In genomic region chr2:71134836-71135235, GRCm38 (mm10) we compare ENCODE assay signal across 25 mouse cellular contexts. TPM values are rescaled to one million over a fixed set of nuclear protein-coding genes. Genes with fewer than 3 reads are reported as not detected.
A peak's percentile ranks its signal among the peaks of the same experiment; 100 is the strongest.
DNase-seq lines count a peak whose midpoint lies in the region; ATAC-seq and TF ChIP-seq lines count a peak whose summit lies in the region.
"Had no signal": no experiment of that assay in that cellular context is flagged by ENCODE, and none has a peak within 500 bp of the region (broad histone marks: within the 10 kb centered on the region; RNA-seq: fewer than 3 reads in every experiment).

No protein-coding gene starts in this region.

- TF ChIP-seq RAD21 in MEL (IDR thresholded peaks at IDR 0.05; ENCODE audit: low read depth, low read length): no peak

- H3K27ac ChIP-seq in lung, embryonic 15.5 days: peak overlapping the region; percentile 53; the same call in 1 of the 2 replicates
- peak overlapping the region; percentile 85 for H3K27ac ChIP-seq in MEL (ENCODE audit: control insufficient read depth, low read depth, low read length)
- no peak overlapping the region for H3K27ac ChIP-seq in forebrain, embryonic 11.5 days (ENCODE audit: low read depth, low read length)
- no peak overlapping the region for H3K27ac ChIP-seq in heart, embryonic 11.5 days (ENCODE audit: low read depth, low read length)
- H3K27ac ChIP-seq: embryonic facial prominence, embryonic 15.5 days; forebrain, embryonic 13.5 days; heart, adult 2 months; hindbrain, embryonic 10.5 days; hindbrain, embryonic 14.5 days had no signal

- no peaks in the 10 kb centered on the region for H3K36me3 ChIP-seq in lung, embryonic 15.5 days
- H3K36me3 ChIP-seq in MEL (ENCODE audit: control insufficient read depth in 1 of 2, insufficient read depth in 2 of 2, low read length in 2 of 2): peaks cover 0 to 18% of the 10 kb centered on the region in 2 experiments; a peak in 2 of 4 replicates
- no peaks in the 10 kb centered on the region for H3K36me3 ChIP-seq in forebrain, embryonic 11.5 days (ENCODE audit: control insufficient read depth, insufficient read depth, low read length)
- H3K36me3 ChIP-seq in heart, embryonic 11.5 days (ENCODE audit: control insufficient read depth, insufficient read depth, low read length): no peaks in the 10 kb centered on the region
- H3K36me3 ChIP-seq: G1E; heart, embryonic 12.5 days; hindbrain, embryonic 10.5 days had no signal

- peak in 1 of 2 experiments; percentile 55; a peak in 2 of 4 replicates for TF ChIP-seq EP300 in MEL (IDR thresholded peaks at IDR 0.05; ENCODE audit: low read depth in 1 of 2, low read length in 2 of 2)

- TF ChIP-seq POLR2A in lung, adult 2 months (IDR thresholded peaks at IDR 0.05; ENCODE audit: borderline replicate concordance, extremely low read depth, low read depth, low read length): no peak
- TF ChIP-seq POLR2A in MEL (IDR thresholded peaks at IDR 0.05; ENCODE audit: control insufficient read depth in 1 of 2, insufficient read depth in 1 of 2, low read depth in 1 of 2, low read length in 2 of 2, poor library complexity in 1 of 2): no peak

- H3K9ac ChIP-seq in lung, embryonic 15.5 days: no peak overlapping the region
- H3K9ac ChIP-seq in MEL (ENCODE audit: control insufficient read depth, low read depth, low read length, poor library complexity, severe bottlenecking): peak overlapping the region; percentile 64
- no peak overlapping the region for H3K9ac ChIP-seq in forebrain, embryonic 11.5 days (ENCODE audit: low read length)
- no peak overlapping the region for H3K9ac ChIP-seq in heart, embryonic 11.5 days (ENCODE audit: low read depth, low read length)
- H3K9ac ChIP-seq: embryonic facial prominence, embryonic 15.5 days; forebrain, embryonic 13.5 days; forebrain, postnatal 0 days; heart, embryonic 12.5 days; hindbrain, embryonic 14.5 days had no signal

- H3K4me2 ChIP-seq in lung, embryonic 15.5 days: no peak overlapping the region
- no peak overlapping the region for H3K4me2 ChIP-seq in forebrain, embryonic 11.5 days (ENCODE audit: low read depth, low read length, severe bottlenecking)
- no peak overlapping the region for H3K4me2 ChIP-seq in heart, embryonic 11.5 days
- H3K4me2 ChIP-seq: embryonic facial prominence, embryonic 15.5 days; forebrain, embryonic 13.5 days; heart, embryonic 12.5 days; hindbrain, embryonic 14.5 days had no signal

- H3K4me3 ChIP-seq in lung, embryonic 15.5 days: no peak overlapping the region
- no peak overlapping the region for H3K4me3 ChIP-seq in lung, adult 2 months (replicated peaks; ENCODE audit: extremely low read depth, low read depth, low read length)
- peak overlapping the region; percentile 35 to 49 for H3K4me3 ChIP-seq in MEL (ENCODE audit: control insufficient read depth in 1 of 2, insufficient read depth in 1 of 2, low read depth in 2 of 2, low read length in 2 of 2)
- H3K4me3 ChIP-seq in forebrain, embryonic 11.5 days (ENCODE audit: low read depth, low read length): no peak overlapping the region
- no peak overlapping the region for H3K4me3 ChIP-seq in heart, embryonic 11.5 days (ENCODE audit: low read depth, low read length)
- H3K4me3 ChIP-seq: embryonic facial prominence, embryonic 15.5 days; forebrain, embryonic 13.5 days; heart, adult 2 months; heart, embryonic 12.5 days; hindbrain, embryonic 10.5 days had no signal

- WGBS in lung, embryonic 15.5 days: 66% methylated on average over 5 of the region's 5 CpGs
- 66% methylated on average over 5 of the region's 5 CpGs for WGBS in lung, adult 2 months
- 72% methylated on average over 5 of the region's 5 CpGs for WGBS in forebrain, embryonic 11.5 days
- WGBS in heart, embryonic 11.5 days (ENCODE audit: insufficient replicate concordance): 67% methylated on average over 5 of the region's 5 CpGs

- H3K27me3 ChIP-seq in lung, embryonic 15.5 days: no peaks in the 10 kb centered on the region
- no peaks in the 10 kb centered on the region for H3K27me3 ChIP-seq in MEL (ENCODE audit: control insufficient read depth in 1 of 2, insufficient read depth in 2 of 2, low read length in 2 of 2)
- H3K27me3 ChIP-seq in forebrain, embryonic 11.5 days (ENCODE audit: control insufficient read depth, insufficient read depth, low read length): no peaks in the 10 kb centered on the region
- no peaks in the 10 kb centered on the region for H3K27me3 ChIP-seq in heart, embryonic 11.5 days (ENCODE audit: control insufficient read depth, insufficient read depth, low read length)
- H3K27me3 ChIP-seq: embryonic facial prominence, embryonic 15.5 days; forebrain, embryonic 13.5 days; Patski had no signal

- no peaks in the 10 kb centered on the region for H3K9me3 ChIP-seq in lung, embryonic 15.5 days
- no peaks in the 10 kb centered on the region for H3K9me3 ChIP-seq in MEL (replicated peaks; ENCODE audit: insufficient read depth, low read length)
- no peaks in the 10 kb centered on the region for H3K9me3 ChIP-seq in forebrain, embryonic 11.5 days (ENCODE audit: control insufficient read depth, low read length)
- H3K9me3 ChIP-seq in heart, embryonic 11.5 days (replicated peaks; ENCODE audit: control insufficient read depth, low read length): no peaks in the 10 kb centered on the region
- H3K9me3 ChIP-seq: embryonic facial prominence, embryonic 15.5 days; forebrain, embryonic 13.5 days; G1E had no signal

- ATAC-seq in lung, embryonic 15.5 days (ENCODE audit: borderline replicate concordance, extremely low read depth, low FRiP score, low TSS enrichment): no peak
- no peak for ATAC-seq in forebrain, embryonic 11.5 days (replicated peaks; ENCODE audit: low FRiP score)
- ATAC-seq in heart, embryonic 11.5 days (replicated peaks; ENCODE audit: insufficient number of reproducible peaks, low FRiP score, low TSS enrichment): no peak
- ATAC-seq: activated CD4-positive, CD25-positive, alpha-beta regulatory T cell, adult 4 months; CD4-positive, CD25-positive, alpha-beta regulatory T cell, adult 4 months; forebrain, embryonic 13.5 days; forebrain, postnatal 0 days; Patski had no signal

- DNase-seq in lung, adult 2 months: no peak
- DNase-seq in 416B (ENCODE audit: low read depth) (peak; percentile 20), MEL (ENCODE audit: low read depth, low spot score) (peak; percentile 81)
- peak; percentile 55 for DNase-seq in c-Kit-positive CD71-positive TER-119-positive erythroid progenitor cells, embryonic 14.5 days (ENCODE audit: low spot score)
- DNase-seq in forebrain, embryonic 11.5 days (ENCODE audit: low spot score): no peak
- DNase-seq: adrenal gland, postnatal 14 days; B cell, adult 2 months; cerebellum, adult 11 months; cerebellum, adult 8-10 months; cerebellum, postnatal 14 days; embryo, embryonic 11 days; forebrain, postnatal 0 days; gastrocnemius, postnatal 14 days; heart, adult 2 months had no signal

- H3K4me1 ChIP-seq in lung, embryonic 15.5 days: no peaks in the 10 kb centered on the region; the same call in 1 of the 2 replicates
- no peaks in the 10 kb centered on the region; the same call in 1 of the 2 replicates for H3K4me1 ChIP-seq in lung, adult 2 months (ENCODE audit: control insufficient read depth, insufficient read depth, low read length)
- H3K4me1 ChIP-seq in MEL (ENCODE audit: control insufficient read depth in 1 of 2, insufficient read depth in 2 of 2, low read length in 2 of 2): peaks cover 14 to 15% of the 10 kb centered on the region in 2 experiments
- no peaks in the 10 kb centered on the region for H3K4me1 ChIP-seq in forebrain, embryonic 11.5 days (replicated peaks; ENCODE audit: control insufficient read depth, insufficient read depth, low read length)
- H3K4me1 ChIP-seq in heart, embryonic 11.5 days (ENCODE audit: control insufficient read depth, insufficient read depth, low read length): no peaks in the 10 kb centered on the region
- H3K4me1 ChIP-seq: embryonic facial prominence, embryonic 15.5 days; forebrain, embryonic 13.5 days; hindbrain, embryonic 10.5 days had no signal

- H3K79me2 ChIP-seq in MEL (ENCODE audit: control insufficient read depth, insufficient read depth, low read length, poor library complexity): no peaks in the 10 kb centered on the region

- no peak for TF ChIP-seq CTCF in lung, adult 2 months (IDR thresholded peaks at IDR 0.05; ENCODE audit: insufficient read depth, low read length)
- TF ChIP-seq CTCF in MEL (IDR thresholded peaks at IDR 0.05 in 2 of 3, conservative IDR thresholded peaks at IDR 0.05 in 1 of 3; ENCODE audit: control insufficient read depth in 1 of 3, insufficient read depth in 1 of 3, low read depth in 2 of 3, low read length in 3 of 3, poor library complexity in 1 of 3, severe bottlenecking in 1 of 3): no peak

TF ChIP-seq in MEL, 35 proteins besides CTCF, POLR2A, EP300 and RAD21 (continues in another document):
- TF ChIP-seq SMC3 (IDR thresholded peaks at IDR 0.05; ENCODE audit: low read depth, low read length) (no peak), ELF1 (IDR thresholded peaks at IDR 0.05; ENCODE audit: low read depth, low read length) (peak; percentile 47; the same call in 1 of the 2 replicates), GATA1 (IDR thresholded peaks at IDR 0.05; ENCODE audit: low read depth, low read length) (peak; percentile 69), MYC (IDR thresholded peaks at IDR 0.05; ENCODE audit: low read depth, low read length) (peak; percentile 49; the same call in 1 of the 2 replicates), RCOR1 (IDR thresholded peaks at IDR 0.05; ENCODE audit: low read depth, low read length) (peak; percentile 59; the same call in 1 of the 2 replicates), UBTF (IDR thresholded peaks at IDR 0.05; ENCODE audit: borderline replicate concordance, insufficient read depth, low read depth, low read length) (no peak), TBP (IDR thresholded peaks at IDR 0.05; ENCODE audit: low read depth, low read length) (peak; percentile 95), HCFC1 (IDR thresholded peaks at IDR 0.05; ENCODE audit: low read depth, low read length) (0 out of 2 replicates have a peak, but pooled peaks have one; percentile 16), ETS1 (IDR thresholded peaks at IDR 0.05; ENCODE audit: low read depth, low read length) (peak; percentile 43; the same call in 1 of the 2 replicates), BHLHE40 (IDR thresholded peaks at IDR 0.05; ENCODE audit: borderline replicate concordance, low read depth, low read length) (no peak), USF1 (IDR thresholded peaks at IDR 0.05; ENCODE audit: low read depth, low read length) (no peak), CHD2 (IDR thresholded peaks at IDR 0.05; ENCODE audit: low read length) (no peak), TCF12 (IDR thresholded peaks at IDR 0.05; ENCODE audit: low read depth, low read length) (0 out of 2 replicates have a peak, but pooled peaks have one; percentile 30)

RNA-seq across cellular contexts. Expression of gene Cybrd1, which starts 17.1 kb away (rescaled TPM):
- polyA plus RNA-seq in lung, embryonic 15.5 days (2015; fragmentation: Nextera tagmentation; extraction: Ambion mirVana): 2.3 and 3.3 TPM in 2 replicates
- 7.4 and 8.3 TPM in 2 replicates for polyA plus RNA-seq in lung, adult 2 months (2012; rRNA removed)
- 0.08 and 0.10 TPM in 2 replicates for total RNA-seq in MEL (2012; rRNA removed)
- under 1 TPM in 1 of 2 experiments, not detected in 1; 0.21 TPM for polyA plus RNA-seq in MEL (2012; ENCODE audit: insufficient read depth in 1 of 2, insufficient read length in 2 of 2, low read depth in 1 of 2, low replicate concordance in 2 of 2, missing spikeins in 1 of 2)
- polyA plus RNA-seq in forebrain, embryonic 11.5 days (2014; fragmentation: Nextera tagmentation; extraction: Ambion mirVana): 0.20 and 0.33 TPM in 2 replicates
- polyA plus RNA-seq in heart, embryonic 11.5 days (2014; fragmentation: Nextera tagmentation; extraction: Ambion mirVana): 0.74 and 1.2 TPM in 2 replicates
- polyA plus RNA-seq: G1E had no signal

Comparison
In these comparisons a context has a peak if more than half of its experiments do, and no peak if none do; other contexts are left out.
1. H3K27ac ChIP-seq: peak in lung, embryonic 15.5 days (single experiment) and MEL (single experiment); none in forebrain, embryonic 11.5 days (single experiment) and heart, embryonic 11.5 days (single experiment).
2. H3K4me3 ChIP-seq: peak in MEL (2 of 2); none in lung, embryonic 15.5 days (single experiment), lung, adult 2 months (single experiment), forebrain, embryonic 11.5 days (single experiment) and heart, embryonic 11.5 days (single experiment).
3. DNase-seq: peak in 416B (single experiment), MEL (single experiment) and c-Kit-positive CD71-positive TER-119-positive erythroid progenitor cells, embryonic 14.5 days (single experiment); none in lung, adult 2 months (single experiment) and forebrain, embryonic 11.5 days (single experiment).